Mouse (Mus musculus) adrenal gland, postnatal 25 days (tissue): ENCODE data around the gene Zik1. TPM values are rescaled to one million over a fixed set of nuclear protein-coding genes. Genes with fewer than 3 reads are reported as not detected.

Source experiments
- DNase-seq: peaks from one replicate; pipeline ENCODE4 v3.0.0; 2021; ENCODE audit warnings: mixed read lengths
- long read RNA-seq: library from polyadenylated mRNA; stranded (forward); transcript quantifications from one replicate; pipeline ENCODE4 v2.0.0, GENCODE M21; 2021
- total RNA-seq: library from RNA; stranded (reverse); gene quantifications from 2 replicates; pipeline ENCODE4 v1.2.3, GENCODE M21; 2021

Zik1 gene
- total RNA-seq = 2.6 and 3.1 TPM in 2 replicates
- long read RNA-seq, full-length matches to known transcripts = 1 of 1 reads
- long read RNA-seq, partial matches to known transcripts = 0 of 1 reads
- long read RNA-seq, other reads (novel, unspliced or antisense) = 0 of 1 reads

GRCm38 (mm10) chr7:10494786-10495521 lies at the start of gene Zik1:
TSS of gene Zik1 (minus strand) at chr7:10495394.
- DNase-seq = peak; percentile 59

- DNase-seq = no peak
Measured at GRCm38 (mm10) chr7:10495578-10495977, 384 bp upstream of the Zik1 start.

GRCm38 (mm10) chr7:10480588-10481233 lies 14.5 kb downstream of the Zik1 start:
- no peak for DNase-seq

GRCm38 (mm10) chr7:10479813-10480212 lies 15.4 kb downstream of the Zik1 start:
- no peak for DNase-seq

GRCm38 (mm10) chr7:10458166-10458565 lies 37.0 kb downstream of the Zik1 start:
- DNase-seq = no peak

- DNase-seq = no peak
Measured at GRCm38 (mm10) chr7:10443031-10443430, 52.2 kb downstream of the Zik1 start, which contains the start of gene Vmn1r67. TSS of gene Vmn1r67 (plus strand) at chr7:10443331.

Other genes starting within 250 kb of the Zik1 start
- gene Vmn1r66, start 217.4 kb downstream of the Zik1 start, total RNA-seq = not detected in 2 replicates
- gene Vmn1r67, start 52.1 kb downstream of the Zik1 start, total RNA-seq = not detected in 2 replicates
- gene Vmn1r68, start 63.1 kb upstream of the Zik1 start, total RNA-seq = not detected in 2 replicates
- gene Vmn1r69, start 118.3 kb upstream of the Zik1 start, total RNA-seq = not detected in 2 replicates
- not detected in 2 replicates for gene Vmn1r70, start 136.1 kb upstream of the Zik1 start, total RNA-seq
- not detected in 2 replicates for gene Nlrp4b, start 192.4 kb upstream of the Zik1 start, total RNA-seq